Mouse (Mus musculus) embryonic facial prominence, embryonic 11.5 days (tissue): ENCODE data around the gene Gemin4. TPM values are rescaled to one million over a fixed set of nuclear protein-coding genes. Genes with fewer than 3 reads are reported as not detected.
A peak's percentile ranks its signal among the peaks of the same experiment; 100 is the strongest.

Source experiments
- ATAC-seq: fragments of 200-750 bp; cut with Nextera tagmentation; replicated peaks from 2 replicates; pipeline ENCODE4 v1.8.0; 2017; ENCODE audit warnings: low read depth; ENCODE audit not compliant: insufficient number of reproducible peaks, low FRiP score, low TSS enrichment
- DNase-seq: peaks from one replicate; pipeline ENCODE4 v3.0.0-alpha.2; 2015; ENCODE audit warnings: low spot score
- H3K27ac ChIP-seq: fragments of 300-500 bp; sonication (generic); replicated peaks from 2 replicates; pipeline ENCODE4 v1.5.1; 2014; ENCODE audit warnings: mild to moderate bottlenecking, low read depth, low read length, control low read depth
- H3K27me3 ChIP-seq: fragments of 300-500 bp; sonication (generic); 2 replicates; pipeline ENCODE4 v1.6.1; 2014; ENCODE audit warnings: mild to moderate bottlenecking, low read length, moderate library complexity, mixed read lengths; ENCODE audit not compliant: control insufficient read depth, insufficient read depth
- H3K36me3 ChIP-seq: fragments of 300-500 bp; sonication (generic); replicated peaks from 2 replicates; pipeline ENCODE4 v1.6.1; 2014; ENCODE audit warnings: low read depth, mild to moderate bottlenecking, low read length, moderate library complexity, mixed read lengths; ENCODE audit not compliant: control insufficient read depth, insufficient read depth
- H3K4me1 ChIP-seq: fragments of 300-500 bp; sonication (generic); 2 replicates; pipeline ENCODE4 v1.6.1; 2014; ENCODE audit warnings: low read length, mixed read lengths; ENCODE audit not compliant: control insufficient read depth, insufficient read depth
- H3K4me2 ChIP-seq: fragments of 300-500 bp; sonication (generic); 2 replicates; pipeline ENCODE4 v1.6.1; 2014; ENCODE audit warnings: low read depth, mild to moderate bottlenecking, control low read depth, low read length, moderate library complexity
- H3K4me3 ChIP-seq: fragments of 300-500 bp; sonication (generic); 2 replicates; pipeline ENCODE4 v1.5.1; 2014; ENCODE audit warnings: low read depth, low read length, control low read depth
- H3K9ac ChIP-seq: fragments of 300-500 bp; sonication (generic); replicated peaks from 2 replicates; pipeline ENCODE4 v1.6.1; 2014; ENCODE audit warnings: mild to moderate bottlenecking, control low read depth, low read length
- H3K9me3 ChIP-seq: fragments of 300-500 bp; sonication (generic); replicated peaks from 2 replicates; pipeline ENCODE4 v1.6.1; 2016; ENCODE audit warnings: mild to moderate bottlenecking, low read length, inconsistent platforms, mixed read lengths; ENCODE audit not compliant: control insufficient read depth
- WGBS: fragments of 180-500 bp; shearing (Covaris S2); extraction: QIAGEN DNeasy Blood & Tissue Kit; methylation state at CpG from one replicate; pipeline ENCODE4 v1.1.7; 2014; 5-methylcytosine and 5-hydroxymethylcytosine counted together
- polyA plus RNA-seq: library from polyadenylated mRNA; unstranded; fragments of >200 nt; fragmentation: Nextera tagmentation; extraction: Ambion mirVana; gene quantifications from 2 replicates; pipeline ENCODE4 v1.2.1, GENCODE M21; 2014

Gene Gemin4
- polyA plus RNA-seq, 1 experiment from 2014 or later = 54.7 TPM

DNA sequence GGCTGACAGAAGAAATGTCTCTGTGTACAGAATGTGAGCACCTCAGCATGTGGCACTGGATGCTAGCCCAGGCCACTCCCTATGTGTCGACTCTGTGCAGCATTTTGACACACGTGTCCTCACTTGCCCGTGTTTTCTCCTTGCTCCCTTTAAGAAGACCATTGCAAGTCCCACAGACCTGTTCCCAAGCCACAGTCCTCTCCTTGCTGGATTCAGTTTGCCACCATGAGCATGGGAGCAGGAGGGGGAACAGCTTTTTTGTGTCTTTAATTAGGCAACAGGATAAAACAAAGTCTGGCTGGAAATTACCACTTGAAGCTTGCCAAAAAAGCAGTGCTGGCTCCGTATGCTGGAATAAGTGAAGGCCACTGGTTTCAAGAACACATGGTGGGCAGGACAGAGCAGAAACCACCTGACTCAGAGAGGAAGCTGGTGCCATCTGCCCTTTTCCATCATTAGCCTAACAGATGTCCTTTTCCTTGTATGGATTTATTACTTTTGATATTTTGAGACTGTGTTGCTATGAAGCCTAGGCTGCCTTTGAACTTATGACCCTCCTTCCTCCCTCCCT lies 38.1 kb upstream of the Gemin4 start:
- no peaks in the 10 kb centered on the region for H3K9me3 ChIP-seq
- H3K9ac ChIP-seq = no peak overlapping the region; the same call in 1 of the 2 replicates
- WGBS = 68% methylated on average over 4 of the region's 4 CpGs
- no peaks in the 10 kb centered on the region for H3K36me3 ChIP-seq
- no peak overlapping the region for H3K27ac ChIP-seq
- ATAC-seq = no peak
- H3K4me2 ChIP-seq = no peak overlapping the region
- H3K27me3 ChIP-seq = no peaks in the 10 kb centered on the region
- no peak overlapping the region for H3K4me3 ChIP-seq
- H3K4me1 ChIP-seq = peaks cover 8% of the 10 kb centered on the region
- no peak for DNase-seq

DNA sequence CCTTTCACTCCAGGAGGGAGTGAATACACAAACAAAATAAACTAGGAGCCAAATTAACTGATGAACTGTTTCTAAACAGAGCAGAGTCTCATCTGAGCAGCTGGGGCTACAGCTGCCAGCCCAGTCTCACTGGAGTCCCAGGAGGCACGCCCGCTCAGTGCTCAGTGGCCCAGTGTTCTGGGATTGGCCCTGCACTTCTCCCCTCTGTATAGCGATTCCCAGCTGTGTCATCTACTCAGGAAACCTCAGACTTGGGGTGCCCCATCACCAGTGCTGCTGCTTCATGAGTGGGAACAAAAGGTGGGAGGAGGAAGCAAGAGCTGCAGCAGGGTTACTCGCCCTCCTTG lies 36.4 kb upstream of the Gemin4 start:
- Histone ChIP-seq H3K9ac (no peak overlapping the region), H3K36me3 (no peaks in the 10 kb centered on the region), H3K4me1 (peaks cover 5% of the 10 kb centered on the region; the same call in 1 of the 2 replicates), H3K27ac (no peak overlapping the region), H3K4me2 (no peak overlapping the region), H3K9me3 (no peaks in the 10 kb centered on the region), H3K27me3 (no peaks in the 10 kb centered on the region), H3K4me3 (no peak overlapping the region)
- 76% methylated on average over 4 of the region's 4 CpGs for WGBS
- no peak for DNase-seq
- no peak for ATAC-seq

DNA sequence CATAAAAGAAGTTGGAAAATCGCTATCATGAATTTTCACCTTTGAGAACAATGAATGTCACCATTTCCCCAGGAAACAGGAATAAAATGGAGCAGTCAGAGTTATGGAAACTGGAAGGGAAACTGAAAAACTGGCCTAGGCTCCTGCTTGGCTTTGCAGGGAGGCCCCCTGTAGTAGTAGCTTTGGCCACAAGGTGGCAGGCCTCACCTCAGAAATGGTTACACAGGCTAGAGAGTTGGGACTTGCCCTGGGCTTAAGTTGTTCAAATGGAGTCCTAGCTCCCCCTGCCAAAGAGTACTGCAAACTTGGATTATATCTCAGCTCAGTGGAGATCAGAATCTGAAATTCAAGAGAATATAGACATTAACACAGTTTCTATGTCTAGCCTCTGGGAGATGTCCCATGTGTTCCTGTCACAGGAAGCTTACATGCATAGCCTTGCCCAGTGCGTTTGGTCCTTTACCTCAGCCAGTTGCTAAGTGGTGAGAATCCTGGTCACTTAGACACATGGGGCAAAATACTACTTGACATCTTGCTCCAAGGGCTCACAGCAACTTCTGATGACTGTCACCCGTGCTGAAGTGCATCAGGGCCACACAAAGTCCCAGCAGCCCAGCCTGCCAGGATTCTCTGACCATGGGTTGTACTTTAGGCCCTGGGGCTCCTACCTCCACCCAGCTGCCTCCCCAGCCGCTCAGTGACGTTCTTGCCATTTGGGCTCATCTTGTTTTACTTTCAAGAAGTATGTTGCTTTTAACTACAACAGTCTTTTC lies 35.9 kb upstream of the Gemin4 start:
- peak; percentile 49; the same call in 1 of the 2 replicates for ATAC-seq

DNA sequence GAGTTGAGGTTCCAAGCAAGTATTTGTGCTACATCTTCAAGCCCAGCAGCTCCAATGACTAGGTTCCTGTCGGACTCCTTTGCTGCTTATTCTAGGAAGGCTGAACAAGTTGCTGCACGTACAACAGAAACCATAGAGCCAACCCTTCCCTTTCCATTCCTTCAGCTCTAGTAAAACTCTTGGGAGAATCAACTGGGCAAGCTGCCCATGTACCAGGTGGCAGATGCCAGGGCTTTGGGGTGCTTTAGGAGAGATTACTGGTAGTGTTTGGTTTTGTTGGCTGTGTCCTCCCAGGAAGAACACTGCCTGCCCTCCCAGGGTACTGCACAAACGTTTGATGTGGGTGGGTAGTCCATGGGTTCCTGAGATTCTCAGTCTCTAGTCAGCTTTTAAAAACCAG lies 34.6 kb upstream of the Gemin4 start:
- Histone ChIP-seq H3K9me3 (no peaks in the 10 kb centered on the region), H3K4me1 (peaks cover 5% of the 10 kb centered on the region; the same call in 1 of the 2 replicates), H3K27me3 (no peaks in the 10 kb centered on the region), H3K27ac (no peak overlapping the region), H3K36me3 (no peaks in the 10 kb centered on the region), H3K9ac (no peak overlapping the region), H3K4me3 (no peak overlapping the region), H3K4me2 (no peak overlapping the region)
- no peak for ATAC-seq
- WGBS = 59% methylated on average over 3 of the region's 3 CpGs
- no peak for DNase-seq

More for the DNA sequence above, 35.9 kb upstream of the Gemin4 start:
- Histone ChIP-seq H3K4me3 (no peak overlapping the region), H3K27ac (no peak overlapping the region), H3K36me3 (no peaks in the 10 kb centered on the region), H3K4me2 (no peak overlapping the region), H3K4me1 (peaks cover 5% of the 10 kb centered on the region; the same call in 1 of the 2 replicates), H3K9me3 (no peaks in the 10 kb centered on the region), H3K27me3 (no peaks in the 10 kb centered on the region), H3K9ac (no peak overlapping the region)
- peak; percentile 88 for DNase-seq
- WGBS = 50% methylated on average over 5 of the region's 5 CpGs

DNA sequence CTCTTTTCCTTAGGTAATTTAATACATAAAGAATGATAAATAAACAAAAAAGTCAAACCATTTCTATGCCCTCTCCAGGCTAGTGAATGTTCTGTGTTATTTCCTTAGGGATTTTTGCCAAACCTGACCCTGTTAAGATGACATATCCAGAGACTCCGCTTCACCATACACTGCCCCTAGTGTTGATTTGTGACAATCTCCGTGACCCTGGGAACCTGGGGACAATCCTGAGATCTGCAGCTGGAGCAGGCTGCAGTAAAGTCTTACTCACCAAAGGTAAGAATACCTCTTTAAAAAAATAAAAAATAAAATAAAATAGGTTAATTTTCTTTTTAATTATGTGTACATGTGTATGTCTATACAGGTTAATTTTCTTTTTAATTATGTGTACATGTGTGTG lies 29.8 kb upstream of the Gemin4 start:
- Histone ChIP-seq H3K9me3 (no peaks in the 10 kb centered on the region), H3K9ac (no peak overlapping the region), H3K27ac (no peak overlapping the region), H3K4me2 (no peak overlapping the region), H3K36me3 (no peaks in the 10 kb centered on the region), H3K4me1 (no peaks in the 10 kb centered on the region), H3K4me3 (no peak overlapping the region), H3K27me3 (no peaks in the 10 kb centered on the region)
- 40% methylated on average over 2 of the region's 2 CpGs for WGBS
- DNase-seq = no peak
- ATAC-seq = no peak

DNA sequence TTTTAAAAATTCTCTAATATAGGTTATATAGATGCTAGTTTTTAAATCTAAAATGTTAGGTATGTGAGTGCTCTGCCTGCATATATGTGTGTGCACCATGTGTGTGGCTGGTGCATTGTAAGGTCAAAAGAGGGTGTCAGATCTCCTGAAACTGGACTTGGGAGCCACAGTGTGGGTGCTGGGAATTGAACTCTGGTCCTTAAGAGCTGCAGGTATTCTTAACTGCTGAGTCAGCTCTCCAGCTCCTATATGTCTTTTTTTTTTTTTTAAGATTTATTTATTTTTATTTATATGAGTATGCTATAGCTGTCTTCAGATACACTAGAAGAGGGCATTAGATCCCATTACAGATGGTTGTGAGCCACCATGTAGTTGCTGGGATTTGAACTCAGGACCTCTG lies 29.0 kb upstream of the Gemin4 start:
- H3K4me3 ChIP-seq = no peak overlapping the region
- no peaks in the 10 kb centered on the region for H3K36me3 ChIP-seq
- no peaks in the 10 kb centered on the region for H3K4me1 ChIP-seq
- H3K4me2 ChIP-seq = no peak overlapping the region
- DNase-seq (no peak), ATAC-seq (no peak)
- no peak overlapping the region for H3K27ac ChIP-seq
- H3K27me3 ChIP-seq = no peaks in the 10 kb centered on the region
- no peak overlapping the region for H3K9ac ChIP-seq
- H3K9me3 ChIP-seq = no peaks in the 10 kb centered on the region

DNA sequence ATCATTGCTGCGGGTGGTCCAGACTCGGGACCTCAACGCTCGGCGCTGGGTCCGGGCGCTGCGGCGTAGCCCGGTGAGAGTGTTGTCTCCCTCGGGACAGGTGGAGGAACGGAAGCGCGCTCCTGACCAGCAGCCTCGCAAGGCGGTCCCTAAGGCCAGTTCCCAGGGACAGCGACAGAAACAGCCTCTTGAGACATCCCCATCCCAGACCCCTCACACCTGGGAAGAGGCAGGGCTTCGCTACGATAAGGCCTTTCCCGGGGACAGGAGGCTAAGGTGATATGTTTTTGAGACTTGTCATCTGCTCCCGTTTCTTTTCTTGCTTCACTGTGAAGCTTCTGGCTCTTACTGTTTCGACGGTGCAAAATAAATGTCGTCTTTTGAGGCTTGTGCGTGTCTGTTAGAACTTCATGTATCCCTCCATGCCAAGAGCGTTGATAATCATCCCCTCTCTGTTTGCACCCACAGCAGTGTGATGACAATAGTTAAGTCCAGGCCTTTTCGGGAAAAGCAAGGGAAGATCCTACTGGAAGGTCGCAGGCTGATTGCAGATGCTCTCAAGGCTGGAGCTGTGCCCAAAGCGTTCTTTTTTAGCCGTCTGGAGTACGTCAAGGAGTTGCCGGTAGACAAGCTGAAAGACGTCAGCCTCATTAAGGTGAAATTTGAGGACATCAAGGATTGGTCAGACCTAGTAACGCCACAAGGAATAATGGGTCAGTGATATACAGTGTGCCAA lies 26.5 kb upstream of the Gemin4 start:
- Histone ChIP-seq H3K9me3 (no peaks in the 10 kb centered on the region), H3K9ac (peak overlapping the region; percentile 78), H3K27ac (0 out of 2 replicates have a peak overlapping the region, but pooled peaks have one; percentile 47), H3K4me1 (no peaks in the 10 kb centered on the region), H3K36me3 (no peaks in the 10 kb centered on the region), H3K27me3 (no peaks in the 10 kb centered on the region), H3K4me2 (peak overlapping the region; percentile 87), H3K4me3 (peak overlapping the region; percentile 77)
- 2% methylated on average over 34 of the region's 34 CpGs for WGBS
- ATAC-seq (no peak; the same call in 1 of the 2 replicates), DNase-seq (no peak)
